Mouse (Mus musculus) brain, embryonic 14.5 days (tissue): Measurements from ENCODE around the gene Gid4.

Experiments
- CTCF ChIP-seq: fragments of 200-500 bp; IDR thresholded peaks from 2 replicates; pipeline ENCODE4 v1.5.1; 2012; ENCODE audit warnings: inconsistent platforms, mild to moderate bottlenecking, moderate library complexity, borderline replicate concordance; ENCODE audit not compliant: insufficient read depth, insufficient read length; ENCODE audit errors: extremely low read depth
- POLR2A ChIP-seq: fragments of 200-500 bp; IDR thresholded peaks from 2 replicates; pipeline ENCODE4 v1.6.1; 2012; ENCODE audit warnings: mild to moderate bottlenecking, inconsistent platforms, borderline replicate concordance; ENCODE audit not compliant: poor library complexity, insufficient read depth, insufficient read length, severe bottlenecking; ENCODE audit errors: extremely low read depth

DNA sequence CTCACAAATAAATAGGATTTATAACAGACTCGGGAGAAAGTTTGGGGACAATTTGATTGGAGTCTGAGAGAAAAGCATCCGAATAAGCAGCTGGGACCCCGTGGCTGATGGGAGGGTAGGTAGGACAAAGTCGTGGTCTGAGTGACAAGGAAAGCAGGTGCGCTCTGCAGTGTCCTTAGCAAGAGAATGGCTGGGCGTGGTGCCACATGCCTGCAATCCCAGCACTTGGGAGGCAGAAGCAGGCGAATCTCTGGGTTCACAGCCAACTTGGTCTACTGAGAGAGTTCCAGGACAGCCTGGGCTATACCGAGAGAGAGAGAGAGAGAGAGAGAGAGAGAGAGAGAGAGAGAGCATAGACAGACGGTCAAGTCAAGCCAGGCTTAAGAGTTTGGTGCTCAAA lies 53.8 kb downstream of the Gid4 start:
- TF ChIP-seq CTCF (no peak), POLR2A (no peak)
